Mouse (Mus musculus): ENCODE results near the gene Tmprss3. TPM values are rescaled to one million over a fixed set of nuclear protein-coding genes. Genes with fewer than 3 reads are reported as not detected.

Tmprss3 gene
- polyA plus RNA-seq, 1 experiment from 2014 or later, result not detected

DNA sequence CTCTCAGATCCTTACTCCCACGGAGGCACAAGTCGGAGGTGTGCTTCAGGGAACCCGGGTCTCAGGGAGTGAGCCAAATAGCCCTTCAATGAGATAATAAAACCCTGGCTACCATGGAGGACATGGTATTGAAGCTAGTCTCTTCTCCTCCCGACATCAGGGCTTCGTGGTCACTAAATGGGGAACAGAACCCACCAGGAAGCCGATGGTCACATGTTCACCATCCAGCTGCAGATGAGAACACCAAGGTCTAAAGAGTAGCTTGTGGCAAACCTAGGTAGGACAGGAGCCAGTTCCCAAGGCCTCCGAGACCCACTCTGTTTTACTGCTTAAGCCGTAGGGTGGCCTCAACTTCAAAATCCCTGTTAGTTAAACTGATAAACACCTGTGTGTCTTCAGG lies 9.9 kb upstream of the Tmprss3 start:
- H3K27ac ChIP-seq (ENCODE audit: low read length), result no peak overlapping the region
- 90% methylated on average over 8 of the region's 8 CpGs for WGBS
- ATAC-seq, result no peak
- no peak overlapping the region for H3K4me3 ChIP-seq (ENCODE audit: low read depth, low read length)
- H3K9me3 ChIP-seq (replicated peaks; ENCODE audit: control insufficient read depth, low read length, poor library complexity, severe bottlenecking), result no peaks in the 10 kb centered on the region
- no peaks in the 10 kb centered on the region for H3K27me3 ChIP-seq (ENCODE audit: control insufficient read depth, insufficient read depth, low read depth, low read length)
- H3K4me2 ChIP-seq (ENCODE audit: low read length), result no peak overlapping the region
- no peak overlapping the region for H3K9ac ChIP-seq (ENCODE audit: low read depth, low read length)
- H3K4me1 ChIP-seq (ENCODE audit: control insufficient read depth, insufficient read depth, low read length), result no peaks in the 10 kb centered on the region
- no peaks in the 10 kb centered on the region for H3K36me3 ChIP-seq (ENCODE audit: control insufficient read depth, insufficient read depth, low read length)

GRCm38 (mm10) chr17:31207771-31208334 lies 9.1 kb upstream of the Tmprss3 start, which contains the start of gene Ubash3a:
Gene Ubash3a (plus strand): TSS chr17:31207873.
- no peak within 1 kb of the TSS for H3K27ac ChIP-seq (ENCODE audit: low read length)
- no peaks in the 10 kb centered on the region for H3K9me3 ChIP-seq (replicated peaks; ENCODE audit: control insufficient read depth, low read length, poor library complexity, severe bottlenecking)
- no peaks in the 10 kb centered on the region for H3K4me1 ChIP-seq (ENCODE audit: control insufficient read depth, insufficient read depth, low read length)
- no peaks in the 10 kb centered on the region for H3K36me3 ChIP-seq (ENCODE audit: control insufficient read depth, insufficient read depth, low read length)
- H3K9ac ChIP-seq (ENCODE audit: low read depth, low read length), result no peak within 1 kb of the TSS
- H3K4me3 ChIP-seq (ENCODE audit: low read depth, low read length), result no peak within 1 kb of the TSS
- WGBS, result 87% methylated on average over 12 of the region's 12 CpGs
- no peak for ATAC-seq
- H3K4me2 ChIP-seq (ENCODE audit: low read length), result no peak within 1 kb of the TSS
- no peaks in the 10 kb centered on the region for H3K27me3 ChIP-seq (ENCODE audit: control insufficient read depth, insufficient read depth, low read depth, low read length)

- Histone ChIP-seq H3K4me2 (ENCODE audit: low read length) (no peak overlapping the region), H3K27ac (ENCODE audit: low read length) (no peak overlapping the region), H3K36me3 (ENCODE audit: control insufficient read depth, insufficient read depth, low read length) (no peaks in the 10 kb centered on the region), H3K9ac (ENCODE audit: low read depth, low read length) (no peak overlapping the region), H3K4me3 (ENCODE audit: low read depth, low read length) (no peak overlapping the region), H3K9me3 (replicated peaks; ENCODE audit: control insufficient read depth, low read length, poor library complexity, severe bottlenecking) (no peaks in the 10 kb centered on the region), H3K27me3 (ENCODE audit: control insufficient read depth, insufficient read depth, low read depth, low read length) (no peaks in the 10 kb centered on the region), H3K4me1 (ENCODE audit: control insufficient read depth, insufficient read depth, low read length) (no peaks in the 10 kb centered on the region)
- ATAC-seq, result no peak
- 91% methylated on average over 7 of the region's 7 CpGs for WGBS
Observed at GRCm38 (mm10) chr17:31196283-31196682, 2.5 kb downstream of the Tmprss3 start.

DNA sequence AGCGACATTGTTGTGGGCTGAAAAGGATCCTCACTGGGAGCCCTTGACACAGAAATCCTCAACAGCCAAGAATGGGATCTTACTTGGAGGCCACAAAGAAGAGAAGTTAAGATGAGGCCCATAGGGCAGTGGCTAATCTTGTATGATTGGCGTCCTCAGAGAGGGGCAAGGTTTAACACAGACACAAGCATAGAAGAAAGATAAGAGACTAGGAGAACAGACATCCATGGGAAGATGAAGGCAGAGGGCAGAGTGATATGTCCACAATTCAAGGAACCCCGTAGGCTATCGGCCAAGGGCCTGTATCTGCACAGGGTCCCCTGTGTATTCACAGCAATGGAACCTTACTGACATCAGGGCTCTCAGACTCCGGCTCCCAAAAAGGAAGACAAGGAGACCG lies 3.6 kb downstream of the Tmprss3 start:
- Histone ChIP-seq H3K4me3 (ENCODE audit: low read depth, low read length) (no peak overlapping the region), H3K27me3 (ENCODE audit: control insufficient read depth, insufficient read depth, low read depth, low read length) (no peaks in the 10 kb centered on the region), H3K27ac (ENCODE audit: low read length) (no peak overlapping the region), H3K9ac (ENCODE audit: low read depth, low read length) (no peak overlapping the region), H3K4me2 (ENCODE audit: low read length) (no peak overlapping the region), H3K4me1 (ENCODE audit: control insufficient read depth, insufficient read depth, low read length) (no peaks in the 10 kb centered on the region), H3K36me3 (ENCODE audit: control insufficient read depth, insufficient read depth, low read length) (no peaks in the 10 kb centered on the region), H3K9me3 (replicated peaks; ENCODE audit: control insufficient read depth, low read length, poor library complexity, severe bottlenecking) (no peaks in the 10 kb centered on the region)
- WGBS, result 70% methylated on average over 6 of the region's 6 CpGs
- ATAC-seq, result no peak

DNA sequence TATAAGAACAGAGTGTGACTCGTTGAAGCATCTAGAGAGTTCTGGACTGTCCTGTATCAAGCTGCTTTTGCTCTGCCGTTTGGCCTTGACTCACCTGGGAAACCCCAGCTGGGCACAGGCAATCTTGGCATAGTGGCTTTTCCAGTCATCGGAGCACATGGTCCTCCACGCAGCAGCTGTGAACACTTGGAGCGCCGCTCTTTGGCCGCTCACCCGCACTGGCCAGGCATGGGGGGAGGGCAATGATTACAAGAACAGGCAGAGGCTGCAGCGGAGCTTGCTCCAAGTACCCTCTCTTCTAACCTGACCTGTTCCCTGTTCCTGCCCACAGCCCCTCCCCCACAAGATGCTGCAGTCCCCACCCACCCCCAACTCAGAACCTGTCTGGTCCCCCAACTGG lies 5.4 kb downstream of the Tmprss3 start:
- H3K9ac ChIP-seq (ENCODE audit: low read depth, low read length), result no peak overlapping the region
- no peak for ATAC-seq
- no peak overlapping the region for H3K27ac ChIP-seq (ENCODE audit: low read length)
- H3K9me3 ChIP-seq (replicated peaks; ENCODE audit: control insufficient read depth, low read length, poor library complexity, severe bottlenecking), result no peaks in the 10 kb centered on the region
- no peaks in the 10 kb centered on the region for H3K27me3 ChIP-seq (ENCODE audit: control insufficient read depth, insufficient read depth, low read depth, low read length)
- WGBS, result 84% methylated on average over 9 of the region's 9 CpGs
- H3K4me3 ChIP-seq (ENCODE audit: low read depth, low read length), result no peak overlapping the region
- H3K4me1 ChIP-seq (ENCODE audit: control insufficient read depth, insufficient read depth, low read length), result no peaks in the 10 kb centered on the region
- no peaks in the 10 kb centered on the region for H3K36me3 ChIP-seq (ENCODE audit: control insufficient read depth, insufficient read depth, low read length)
- H3K4me2 ChIP-seq (ENCODE audit: low read length), result no peak overlapping the region

GRCm38 (mm10) chr17:31192663-31193062 lies 6.1 kb downstream of the Tmprss3 start:
- Histone ChIP-seq H3K4me1 (ENCODE audit: control insufficient read depth, insufficient read depth, low read length) (no peaks in the 10 kb centered on the region), H3K4me3 (ENCODE audit: low read depth, low read length) (no peak overlapping the region), H3K36me3 (ENCODE audit: control insufficient read depth, insufficient read depth, low read length) (no peaks in the 10 kb centered on the region), H3K27ac (ENCODE audit: low read length) (no peak overlapping the region), H3K4me2 (ENCODE audit: low read length) (no peak overlapping the region), H3K9ac (ENCODE audit: low read depth, low read length) (no peak overlapping the region), H3K9me3 (replicated peaks; ENCODE audit: control insufficient read depth, low read length, poor library complexity, severe bottlenecking) (no peaks in the 10 kb centered on the region), H3K27me3 (ENCODE audit: control insufficient read depth, insufficient read depth, low read depth, low read length) (no peaks in the 10 kb centered on the region)
- no peak for ATAC-seq
- WGBS, result 68% methylated on average over 2 of the region's 2 CpGs

GRCm38 (mm10) chr17:31191825-31192224 lies 7.0 kb downstream of the Tmprss3 start:
- Histone ChIP-seq H3K9me3 (replicated peaks; ENCODE audit: control insufficient read depth, low read length, poor library complexity, severe bottlenecking) (no peaks in the 10 kb centered on the region), H3K27ac (ENCODE audit: low read length) (no peak overlapping the region), H3K4me1 (ENCODE audit: control insufficient read depth, insufficient read depth, low read length) (no peaks in the 10 kb centered on the region), H3K27me3 (ENCODE audit: control insufficient read depth, insufficient read depth, low read depth, low read length) (no peaks in the 10 kb centered on the region), H3K4me2 (ENCODE audit: low read length) (no peak overlapping the region), H3K36me3 (ENCODE audit: control insufficient read depth, insufficient read depth, low read length) (no peaks in the 10 kb centered on the region), H3K4me3 (ENCODE audit: low read depth, low read length) (no peak overlapping the region), H3K9ac (ENCODE audit: low read depth, low read length) (no peak overlapping the region)
- no peak for ATAC-seq
- 74% methylated on average over 8 of the region's 8 CpGs for WGBS

DNA sequence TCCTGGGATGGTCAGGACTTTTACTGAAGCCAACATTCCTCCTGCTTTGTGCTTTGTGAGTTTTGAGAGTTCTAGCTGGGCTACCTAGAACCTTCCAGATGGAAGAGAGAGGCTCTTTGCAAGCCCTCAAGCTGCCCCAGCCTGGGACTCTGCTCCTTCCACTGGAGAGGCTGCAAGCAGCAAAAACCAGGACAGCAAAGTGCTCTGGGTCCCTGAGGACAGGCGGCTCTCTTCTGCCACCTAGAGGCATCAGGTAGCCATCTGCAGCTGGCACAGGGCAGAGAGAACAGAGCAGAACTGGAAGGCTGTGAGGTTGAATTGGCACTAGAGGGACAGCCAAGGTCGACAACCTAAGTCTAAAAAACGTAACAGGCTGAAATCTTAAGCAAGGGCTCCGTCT lies 11.4 kb downstream of the Tmprss3 start:
- H3K27me3 ChIP-seq (ENCODE audit: control insufficient read depth, insufficient read depth, low read depth, low read length), result no peaks in the 10 kb centered on the region
- H3K27ac ChIP-seq (ENCODE audit: low read length), result no peak overlapping the region
- ATAC-seq, result no peak
- H3K4me2 ChIP-seq (ENCODE audit: low read length), result no peak overlapping the region
- H3K4me3 ChIP-seq (ENCODE audit: low read depth, low read length), result no peak overlapping the region
- 31% methylated on average over 4 of the region's 4 CpGs for WGBS
- H3K9me3 ChIP-seq (replicated peaks; ENCODE audit: control insufficient read depth, low read length, poor library complexity, severe bottlenecking), result no peaks in the 10 kb centered on the region
- H3K36me3 ChIP-seq (ENCODE audit: control insufficient read depth, insufficient read depth, low read length), result no peaks in the 10 kb centered on the region
- H3K9ac ChIP-seq (ENCODE audit: low read depth, low read length), result no peak overlapping the region
- no peaks in the 10 kb centered on the region for H3K4me1 ChIP-seq (ENCODE audit: control insufficient read depth, insufficient read depth, low read length)

DNA sequence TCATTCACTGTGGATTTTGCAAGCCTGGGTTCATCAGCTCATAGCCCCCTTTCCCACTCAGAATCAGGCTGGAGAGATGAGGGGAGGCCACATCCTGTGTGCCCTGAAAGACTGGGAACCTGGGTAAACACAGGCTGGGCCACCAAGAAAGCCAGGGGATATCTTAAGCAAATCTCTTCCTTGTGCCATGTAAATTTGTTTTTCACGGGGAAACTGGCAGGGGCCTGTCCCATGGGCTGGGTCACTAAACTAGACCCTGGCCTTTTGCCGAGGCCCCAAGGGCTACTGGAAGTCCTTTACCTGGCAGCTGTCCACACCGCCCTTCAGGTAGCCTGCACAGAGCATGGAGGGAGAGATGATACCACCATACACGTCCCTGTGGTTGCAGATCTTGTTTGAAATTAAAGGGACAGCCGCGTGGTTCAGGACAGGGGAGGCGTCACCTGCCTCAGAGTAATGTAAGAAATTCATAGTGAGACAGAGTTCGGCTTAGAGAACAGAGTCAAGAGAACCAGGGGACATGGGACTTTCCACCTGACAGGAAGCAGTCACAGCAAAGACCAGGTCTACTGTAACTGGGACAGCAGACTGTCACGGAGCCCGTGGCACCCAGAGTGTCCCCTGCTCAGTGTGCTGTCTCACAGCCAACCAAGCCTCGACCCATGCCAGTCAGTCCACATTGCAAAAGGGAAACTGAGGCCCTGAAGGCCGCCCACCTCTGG lies 14.3 kb downstream of the Tmprss3 start:
- ATAC-seq, result no peak
- WGBS, result 84% methylated on average over 12 of the region's 12 CpGs

More for the DNA sequence above, 14.3 kb downstream of the Tmprss3 start:
- Histone ChIP-seq H3K4me1 (ENCODE audit: control insufficient read depth, insufficient read depth, low read length) (no peaks in the 10 kb centered on the region), H3K4me2 (ENCODE audit: low read length) (no peak overlapping the region), H3K27me3 (ENCODE audit: control insufficient read depth, insufficient read depth, low read depth, low read length) (no peaks in the 10 kb centered on the region; the same call in 1 of the 2 replicates), H3K9me3 (replicated peaks; ENCODE audit: control insufficient read depth, low read length, poor library complexity, severe bottlenecking) (no peaks in the 10 kb centered on the region), H3K27ac (ENCODE audit: low read length) (no peak overlapping the region), H3K9ac (ENCODE audit: low read depth, low read length) (no peak overlapping the region), H3K4me3 (ENCODE audit: low read depth, low read length) (no peak overlapping the region), H3K36me3 (ENCODE audit: control insufficient read depth, insufficient read depth, low read length) (no peaks in the 10 kb centered on the region)

All from midbrain, embryonic 16.5 days (tissue).